In genomic region chr8:121919731-121920130, GRCm38 (mm10) we compare ENCODE assay signal across 14 mouse cellular contexts. TPM values are rescaled to one million over a fixed set of nuclear protein-coding genes. Genes with fewer than 3 reads are reported as not detected.
DNase-seq lines count a peak whose midpoint lies in the region; ATAC-seq lines count a peak whose summit lies in the region.
"Had no signal": no experiment of that assay in that cellular context is flagged by ENCODE, and none has a peak within 500 bp of the region (broad histone marks: within the 10 kb centered on the region; RNA-seq: fewer than 3 reads in every experiment).

No protein-coding gene starts in this region.

- H3K4me1 ChIP-seq in hindbrain, embryonic 13.5 days (replicated peaks) = peaks cover 10% of the 10 kb centered on the region
- no peaks in the 10 kb centered on the region; the same call in 1 of the 2 replicates for H3K4me1 ChIP-seq in hindbrain, embryonic 14.5 days (replicated peaks; ENCODE audit: control insufficient read depth, insufficient read depth, low read length)

- H3K36me3 ChIP-seq in hindbrain, embryonic 13.5 days = no peaks in the 10 kb centered on the region
- H3K36me3 ChIP-seq in hindbrain, embryonic 14.5 days (replicated peaks; ENCODE audit: control insufficient read depth, insufficient read depth) = no peaks in the 10 kb centered on the region
- H3K36me3 ChIP-seq: embryonic facial prominence, embryonic 15.5 days; heart, embryonic 15.5 days; lung, embryonic 15.5 days had no signal

- no peak overlapping the region for H3K27ac ChIP-seq in hindbrain, embryonic 13.5 days
- no peak overlapping the region for H3K27ac ChIP-seq in hindbrain, embryonic 14.5 days
- H3K27ac ChIP-seq: embryonic facial prominence, embryonic 15.5 days; heart, embryonic 15.5 days; lung, embryonic 15.5 days had no signal

- no peak overlapping the region for H3K4me3 ChIP-seq in hindbrain, embryonic 13.5 days
- no peak overlapping the region for H3K4me3 ChIP-seq in hindbrain, embryonic 14.5 days (replicated peaks; ENCODE audit: low read length)
- H3K4me3 ChIP-seq: embryonic facial prominence, embryonic 15.5 days; heart, embryonic 15.5 days; lung, embryonic 15.5 days had no signal

- DNase-seq in hindbrain, embryonic 14.5 days (ENCODE audit: low spot score) = no peak
- DNase-seq in 3134 (ENCODE audit: extremely low read depth, insufficient read length, low spot score) = peak; percentile 76
- peak; percentile 85 for DNase-seq in 3T3-L1 (ENCODE audit: low read depth, low spot score)
- DNase-seq in lung, postnatal 10 days = peak; percentile 68
- DNase-seq in left cerebral cortex, postnatal 36 days (ENCODE audit: low spot score in 2 of 2) = no peak
- DNase-seq in thymus, postnatal 14 days = no peak
- DNase-seq: cerebellum, adult 2 months; left cerebral cortex, postnatal 4 days had no signal

- no peak overlapping the region for H3K9ac ChIP-seq in hindbrain, embryonic 13.5 days
- H3K9ac ChIP-seq in hindbrain, embryonic 14.5 days = no peak overlapping the region
- H3K9ac ChIP-seq: embryonic facial prominence, embryonic 15.5 days; heart, embryonic 15.5 days; lung, embryonic 15.5 days had no signal

- no peak overlapping the region for H3K4me2 ChIP-seq in hindbrain, embryonic 13.5 days
- no peak overlapping the region for H3K4me2 ChIP-seq in hindbrain, embryonic 14.5 days (replicated peaks)
- H3K4me2 ChIP-seq: embryonic facial prominence, embryonic 15.5 days; heart, embryonic 15.5 days; lung, embryonic 15.5 days had no signal

- H3K27me3 ChIP-seq in hindbrain, embryonic 13.5 days = 0 out of 2 replicates have a peak, but pooled peaks cover 4% of the 10 kb centered on the region
- H3K27me3 ChIP-seq in hindbrain, embryonic 14.5 days (ENCODE audit: control insufficient read depth, insufficient read depth, low read length) = no peaks in the 10 kb centered on the region
- H3K27me3 ChIP-seq: embryonic facial prominence, embryonic 15.5 days; lung, embryonic 15.5 days had no signal

- 0 out of 2 replicates have a peak, but pooled peaks have one; percentile 24 for ATAC-seq in hindbrain, embryonic 13.5 days (ENCODE audit: low FRiP score)
- ATAC-seq in hindbrain, embryonic 14.5 days (ENCODE audit: low FRiP score) = no peak
- ATAC-seq: inflammation-experienced regulatory T-cells, adult 6 months had no signal

- H3K9me3 ChIP-seq in hindbrain, embryonic 13.5 days = no peaks in the 10 kb centered on the region
- H3K9me3 ChIP-seq in hindbrain, embryonic 14.5 days (ENCODE audit: control insufficient read depth, low read length) = no peaks in the 10 kb centered on the region
- H3K9me3 ChIP-seq: embryonic facial prominence, embryonic 15.5 days; heart, embryonic 15.5 days; lung, embryonic 15.5 days had no signal

- WGBS in hindbrain, embryonic 13.5 days = 40% methylated on average over 3 of the region's 3 CpGs
- WGBS in hindbrain, embryonic 14.5 days = 38% methylated on average over 3 of the region's 3 CpGs

- intact Hi-C loops in left cerebral cortex, postnatal 36 days (cut with DNase I) = no loop called here

RNA-seq across cellular contexts. Expression of gene Slc7a5, which starts 12.2 kb away (rescaled TPM):
- polyA plus RNA-seq in hindbrain, embryonic 13.5 days (2015; fragmentation: Nextera tagmentation; extraction: Ambion mirVana) = 37.9 and 39.7 TPM in 2 replicates
- polyA plus RNA-seq in hindbrain, embryonic 14.5 days (2014; fragmentation: Nextera tagmentation; extraction: Ambion mirVana) = 57.3 and 65.0 TPM in 2 replicates
- 10 to 100 TPM; 61.9 to 73.8 TPM for total RNA-seq in left cerebral cortex, postnatal 36 days (2021)

RNA-seq across cellular contexts. Expression of gene Car5a, which starts 25.0 kb away (rescaled TPM):
- 0.19 and 0.43 TPM in 2 replicates for polyA plus RNA-seq in hindbrain, embryonic 13.5 days (2015; fragmentation: Nextera tagmentation; extraction: Ambion mirVana)
- not detected in 2 replicates for polyA plus RNA-seq in hindbrain, embryonic 14.5 days (2014; fragmentation: Nextera tagmentation; extraction: Ambion mirVana)
- total RNA-seq in left cerebral cortex, postnatal 36 days (2021) = not detected
- total RNA-seq: adrenal gland, postnatal 36 days had no signal
- polyA plus RNA-seq: heart, embryonic 15.5 days; inflammation-experienced regulatory T-cells, adult 6 months; lung, embryonic 15.5 days had no signal

RNA-seq across cellular contexts. Expression of gene Banp, which starts 29.8 kb away (rescaled TPM):
- 50.3 and 59.0 TPM in 2 replicates for polyA plus RNA-seq in hindbrain, embryonic 13.5 days (2015; fragmentation: Nextera tagmentation; extraction: Ambion mirVana)
- 37.8 and 50.5 TPM in 2 replicates for polyA plus RNA-seq in hindbrain, embryonic 14.5 days (2014; fragmentation: Nextera tagmentation; extraction: Ambion mirVana)
- total RNA-seq in left cerebral cortex, postnatal 36 days (2021) = 10 to 100 TPM; 25.8 to 47.8 TPM

Comparison
In these comparisons a context has a peak if more than half of its experiments do, and no peak if none do; other contexts are left out.
1. DNase-seq: peak in 3134 (single experiment), 3T3-L1 (single experiment) and lung, postnatal 10 days (single experiment); none in hindbrain, embryonic 14.5 days (single experiment), left cerebral cortex, postnatal 36 days (0 of 2) and thymus, postnatal 14 days (single experiment).